Mouse (Mus musculus) bone marrow macrophage, adult 2 months (primary cell): Measurements from ENCODE around the gene Ankrd2.

Source experiments
- CTCF ChIP-seq: IDR thresholded peaks from 2 replicates; pipeline ENCODE4 v1.5.1; 2012; ENCODE audit warnings: low read depth, mild to moderate bottlenecking, low read length, moderate library complexity
- POLR2A ChIP-seq: IDR thresholded peaks from 2 replicates; pipeline ENCODE4 v1.6.1; 2012; ENCODE audit warnings: mild to moderate bottlenecking, low read depth, low read length, borderline replicate concordance

- TF ChIP-seq POLR2A, result no peak
- TF ChIP-seq CTCF, result no peak
Observed at GRCm38 (mm10) chr19:42011123-42011522, 24.7 kb upstream of the Ankrd2 start.
